Mouse (Mus musculus): Measurements from ENCODE around the gene Napsa.

DNA sequence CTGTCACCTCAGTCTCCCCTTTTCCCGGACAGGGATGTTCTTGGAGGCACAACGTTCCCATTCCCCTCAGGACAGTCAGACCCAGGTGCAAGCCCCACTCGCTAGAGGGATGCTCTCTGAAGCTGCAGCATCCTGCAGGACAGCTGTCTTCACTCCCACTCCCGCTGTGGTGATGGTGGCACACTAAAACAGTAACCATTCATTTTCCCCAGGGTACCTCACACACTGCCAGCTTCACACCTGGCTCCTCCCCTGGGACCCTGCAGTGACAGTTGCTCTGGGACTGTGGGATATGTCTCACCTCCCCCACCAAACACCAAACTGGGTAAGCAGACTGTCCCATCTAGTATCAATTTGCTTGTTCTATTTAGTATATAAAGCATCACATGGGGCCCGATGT is 24.5 kb upstream of the Napsa start:
- TF ChIP-seq CTCF (IDR thresholded peaks at IDR 0.05) = no peak
- TF ChIP-seq EP300 (IDR thresholded peaks at IDR 0.05) = no peak

Measured in lung, postnatal 0 days (tissue).